Mouse (Mus musculus): Measurements from ENCODE around the gene Ccr7. TPM values are rescaled to one million over a fixed set of nuclear protein-coding genes. Genes with fewer than 3 reads are reported as not detected.

Gene Ccr7
- polyA plus RNA-seq, 1 experiment = 2.0 TPM

- TF ChIP-seq CTCF (IDR thresholded peaks at IDR 0.05; ENCODE audit: control insufficient read depth, insufficient read depth, insufficient replicate concordance, low read depth, low read length) (no peak), POLR2A (IDR thresholded peaks at IDR 0.05; ENCODE audit: control insufficient read depth, low read depth, low read length) (no peak)
- no peak overlapping the region for H3K27ac ChIP-seq (ENCODE audit: control insufficient read depth, insufficient read depth, low read depth, low read length)
- H3K36me3 ChIP-seq (ENCODE audit: control insufficient read depth, insufficient read depth, low read length) = no peaks in the 10 kb centered on the region
- H3K4me3 ChIP-seq (ENCODE audit: control insufficient read depth, low read depth, low read length) = no peak overlapping the region
- no peaks in the 10 kb centered on the region for H3K4me1 ChIP-seq (ENCODE audit: control insufficient read depth, insufficient read depth, low read length)
- H3K27me3 ChIP-seq (ENCODE audit: control insufficient read depth, insufficient read depth, low read length) = no peaks in the 10 kb centered on the region
These were observed 58.5 kb downstream of the Ccr7 start for GRCm38 (mm10) chr11:99096417-99096816.

- TF ChIP-seq POLR2A (IDR thresholded peaks at IDR 0.05; ENCODE audit: control insufficient read depth, low read depth, low read length) = no peak
- no peak for TF ChIP-seq CTCF (IDR thresholded peaks at IDR 0.05; ENCODE audit: control insufficient read depth, insufficient read depth, insufficient replicate concordance, low read depth, low read length)
- Histone ChIP-seq H3K27ac (ENCODE audit: control insufficient read depth, insufficient read depth, low read depth, low read length) (no peak overlapping the region), H3K27me3 (ENCODE audit: control insufficient read depth, insufficient read depth, low read length) (no peaks in the 10 kb centered on the region), H3K4me1 (ENCODE audit: control insufficient read depth, insufficient read depth, low read length) (no peaks in the 10 kb centered on the region), H3K36me3 (ENCODE audit: control insufficient read depth, insufficient read depth, low read length) (no peaks in the 10 kb centered on the region), H3K4me3 (ENCODE audit: control insufficient read depth, low read depth, low read length) (no peak overlapping the region)
These were observed 59.1 kb downstream of the Ccr7 start for GRCm38 (mm10) chr11:99095759-99096158.

- H3K4me1 ChIP-seq (ENCODE audit: control insufficient read depth, insufficient read depth, low read length) = no peaks in the 10 kb centered on the region
- TF ChIP-seq POLR2A (IDR thresholded peaks at IDR 0.05; ENCODE audit: control insufficient read depth, low read depth, low read length) = no peak
- TF ChIP-seq CTCF (IDR thresholded peaks at IDR 0.05; ENCODE audit: control insufficient read depth, insufficient read depth, insufficient replicate concordance, low read depth, low read length) = no peak
- H3K27ac ChIP-seq (ENCODE audit: control insufficient read depth, insufficient read depth, low read depth, low read length) = no peak overlapping the region
- H3K27me3 ChIP-seq (ENCODE audit: control insufficient read depth, insufficient read depth, low read length) = no peaks in the 10 kb centered on the region
- H3K4me3 ChIP-seq (ENCODE audit: control insufficient read depth, low read depth, low read length) = no peak overlapping the region
- H3K36me3 ChIP-seq (ENCODE audit: control insufficient read depth, insufficient read depth, low read length) = no peaks in the 10 kb centered on the region
These were observed 59.8 kb downstream of the Ccr7 start for GRCm38 (mm10) chr11:99094911-99095676.

Other genes starting within 250 kb of the Ccr7 start
- gene Cdc6, start 247.3 kb downstream of the Ccr7 start, polyA plus RNA-seq (2012; rRNA removed) = 2.5 and 2.9 TPM in 2 replicates
- gene Rara, start 227.3 kb downstream of the Ccr7 start, polyA plus RNA-seq (2012; rRNA removed) = 18.7 and 20.1 TPM in 2 replicates
- gene Gjd3, start 172.1 kb downstream of the Ccr7 start, polyA plus RNA-seq (2012; rRNA removed) = 13.6 and 23.8 TPM in 2 replicates
- gene Top2a, start 130.9 kb downstream of the Ccr7 start, polyA plus RNA-seq (2012; rRNA removed) = 19.4 and 20.4 TPM in 2 replicates
- 19.0 and 21.4 TPM in 2 replicates for gene Igfbp4, start 113.8 kb downstream of the Ccr7 start, polyA plus RNA-seq (2012; rRNA removed)
- gene Tns4, start 65.8 kb downstream of the Ccr7 start, polyA plus RNA-seq (2012; rRNA removed) = 2.0 and 3.3 TPM in 2 replicates
- gene Smarce1, start 75.9 kb upstream of the Ccr7 start, polyA plus RNA-seq (2012; rRNA removed) = 18.5 and 18.8 TPM in 2 replicates
- gene Krt222, start 89.0 kb upstream of the Ccr7 start, polyA plus RNA-seq (2012; rRNA removed) = 0.12 TPM in 1 of 2 replicates, not detected in the other
- gene Krt24, start 130.2 kb upstream of the Ccr7 start, polyA plus RNA-seq (2012; rRNA removed) = 0.15 TPM in 1 of 2 replicates, not detected in the other
- not detected in 2 replicates for gene Krt25, start 167.9 kb upstream of the Ccr7 start, polyA plus RNA-seq (2012; rRNA removed)
- gene Krt26, start 182.9 kb upstream of the Ccr7 start, polyA plus RNA-seq (2012; rRNA removed) = 0.05 and 0.12 TPM in 2 replicates
- gene Krt27, start 196.0 kb upstream of the Ccr7 start, polyA plus RNA-seq (2012; rRNA removed) = not detected in 2 replicates
- gene Krt28, start 219.8 kb upstream of the Ccr7 start, polyA plus RNA-seq (2012; rRNA removed) = 0.11 and 0.25 TPM in 2 replicates
- 1.8 TPM in 2 replicates for gene Krt10, start 234.3 kb upstream of the Ccr7 start, polyA plus RNA-seq (2012; rRNA removed)